Mouse (Mus musculus) midbrain, postnatal 0 days (tissue): ENCODE data around the gene Lrmda. TPM values are rescaled to one million over a fixed set of nuclear protein-coding genes. Genes with fewer than 3 reads are reported as not detected.

Experiments used
- ATAC-seq: fragments of 200-750 bp; cut with Nextera tagmentation; 2 replicates; pipeline ENCODE4 v1.8.0; 2017; ENCODE audit warnings: moderate number of reproducible peaks, mild to moderate bottlenecking, moderate TSS enrichment, moderate library complexity; ENCODE audit not compliant: low FRiP score
- DNase-seq: peaks from one replicate; pipeline ENCODE4 v3.0.0-alpha.2; 2015; ENCODE audit warnings: low spot score
- H3K27ac ChIP-seq: fragments of 300-500 bp; sonication (generic); 2 replicates; pipeline ENCODE4 v1.5.1; 2014; ENCODE audit warnings: low read depth, mild to moderate bottlenecking, low read length, mixed read lengths
- H3K27me3 ChIP-seq: fragments of 300-500 bp; sonication (generic); 2 replicates; pipeline ENCODE4 v1.6.1; 2014; ENCODE audit warnings: low read length, control low read depth, mixed read lengths; ENCODE audit not compliant: insufficient read depth
- H3K36me3 ChIP-seq: fragments of 300-500 bp; sonication (generic); 2 replicates; pipeline ENCODE4 v1.6.1; 2014; ENCODE audit warnings: low read length, control low read depth, mixed read lengths; ENCODE audit not compliant: insufficient read depth
- H3K4me1 ChIP-seq: fragments of 300-500 bp; sonication (generic); 2 replicates; pipeline ENCODE4 v1.6.1; 2014; ENCODE audit warnings: mild to moderate bottlenecking, control low read depth, antibody characterized with exemption, low read length, mixed read lengths; ENCODE audit not compliant: insufficient read depth
- H3K4me2 ChIP-seq: fragments of 300-500 bp; sonication (generic); 2 replicates; pipeline ENCODE4 v1.6.1; 2014; ENCODE audit warnings: low read depth, mild to moderate bottlenecking, low read length, mixed read lengths; ENCODE audit not compliant: poor library complexity, severe bottlenecking
- H3K4me3 ChIP-seq: fragments of 300-500 bp; sonication (generic); 2 replicates; pipeline ENCODE4 v1.5.1; 2014; ENCODE audit warnings: low read depth, mild to moderate bottlenecking, low read length, moderate library complexity
- H3K9ac ChIP-seq: fragments of 300-500 bp; sonication (generic); replicated peaks from 2 replicates; pipeline ENCODE4 v1.6.1; 2014; ENCODE audit warnings: mild to moderate bottlenecking, low read length, moderate library complexity, mixed read lengths; ENCODE audit not compliant: poor library complexity, severe bottlenecking
- H3K9me3 ChIP-seq: fragments of 300-500 bp; sonication (generic); 2 replicates; pipeline ENCODE4 v1.6.1; 2016; ENCODE audit warnings: low read length, control low read depth
- CTCF ChIP-seq: IDR thresholded peaks from 2 replicates; pipeline ENCODE4 v1.5.1; 2016; ENCODE audit warnings: antibody characterized with exemption, mild to moderate bottlenecking
- WGBS: fragments of 180-500 bp; shearing (Covaris S2); extraction: QIAGEN DNeasy Blood & Tissue Kit; methylation state at CpG from one replicate; pipeline ENCODE4 v1.1.7; 2014; 5-methylcytosine and 5-hydroxymethylcytosine counted together
- polyA plus RNA-seq: library from polyadenylated mRNA; unstranded; fragments of >200 nt; fragmentation: Nextera tagmentation; extraction: Ambion mirVana; gene quantifications from 2 replicates; pipeline ENCODE4 v1.2.1, GENCODE M21; 2015
- total RNA-seq: library from RNA; depleted of rRNA; stranded (reverse); fragments of >200 nt; gene quantifications from 2 replicates; pipeline ENCODE4 v1.2.3, GENCODE M21; 2014

The Lrmda gene
- total and polyA plus RNA-seq, 2 experiments from 2014 or later = 0.35 TPM; not detected in 1

DNA sequence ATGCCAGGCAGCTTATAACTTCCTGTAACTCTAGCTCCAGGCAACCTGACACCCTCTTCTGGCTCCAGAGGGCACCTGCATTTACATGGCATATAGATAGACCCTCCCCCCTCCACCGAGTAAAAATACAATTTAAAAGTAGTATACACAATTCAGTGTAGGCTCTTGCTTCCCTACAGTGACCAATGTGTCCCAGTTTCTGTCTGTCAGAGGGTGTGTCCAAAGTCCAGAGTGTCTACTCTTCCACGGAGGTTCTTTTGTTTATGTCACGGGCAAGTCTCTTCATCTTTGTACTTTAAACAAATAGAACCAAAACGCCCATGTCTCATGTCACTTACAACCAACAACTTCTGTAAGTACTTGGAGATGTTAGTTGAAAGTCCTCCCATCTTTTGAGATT lies 126.4 kb downstream of the Lrmda start:
- H3K4me2 ChIP-seq = no peak overlapping the region
- peaks cover 10% of the 10 kb centered on the region; the same call in 1 of the 2 replicates for H3K4me1 ChIP-seq
- no peak overlapping the region for H3K4me3 ChIP-seq
- no peak overlapping the region for H3K27ac ChIP-seq
- 73% methylated on average over 4 of the region's 4 CpGs for WGBS
- TF ChIP-seq CTCF = no peak
- H3K9me3 ChIP-seq = no peaks in the 10 kb centered on the region
- H3K9ac ChIP-seq = no peak overlapping the region
- H3K27me3 ChIP-seq = no peaks in the 10 kb centered on the region
- H3K36me3 ChIP-seq = no peaks in the 10 kb centered on the region
- DNase-seq (no peak), ATAC-seq (no peak)

GRCm38 (mm10) chr14:22146508-22147044 lies 127.1 kb downstream of the Lrmda start:
- WGBS = 85% methylated on average over 12 of the region's 12 CpGs
- no peak for TF ChIP-seq CTCF
- peaks cover 10% of the 10 kb centered on the region; the same call in 1 of the 2 replicates for H3K4me1 ChIP-seq
- H3K9ac ChIP-seq = no peak overlapping the region
- no peaks in the 10 kb centered on the region for H3K27me3 ChIP-seq
- no peak overlapping the region for H3K4me2 ChIP-seq
- ATAC-seq = no peak
- DNase-seq = no peak
- H3K4me3 ChIP-seq = no peak overlapping the region
- H3K9me3 ChIP-seq = no peaks in the 10 kb centered on the region
- no peak overlapping the region for H3K27ac ChIP-seq
- H3K36me3 ChIP-seq = no peaks in the 10 kb centered on the region

DNA sequence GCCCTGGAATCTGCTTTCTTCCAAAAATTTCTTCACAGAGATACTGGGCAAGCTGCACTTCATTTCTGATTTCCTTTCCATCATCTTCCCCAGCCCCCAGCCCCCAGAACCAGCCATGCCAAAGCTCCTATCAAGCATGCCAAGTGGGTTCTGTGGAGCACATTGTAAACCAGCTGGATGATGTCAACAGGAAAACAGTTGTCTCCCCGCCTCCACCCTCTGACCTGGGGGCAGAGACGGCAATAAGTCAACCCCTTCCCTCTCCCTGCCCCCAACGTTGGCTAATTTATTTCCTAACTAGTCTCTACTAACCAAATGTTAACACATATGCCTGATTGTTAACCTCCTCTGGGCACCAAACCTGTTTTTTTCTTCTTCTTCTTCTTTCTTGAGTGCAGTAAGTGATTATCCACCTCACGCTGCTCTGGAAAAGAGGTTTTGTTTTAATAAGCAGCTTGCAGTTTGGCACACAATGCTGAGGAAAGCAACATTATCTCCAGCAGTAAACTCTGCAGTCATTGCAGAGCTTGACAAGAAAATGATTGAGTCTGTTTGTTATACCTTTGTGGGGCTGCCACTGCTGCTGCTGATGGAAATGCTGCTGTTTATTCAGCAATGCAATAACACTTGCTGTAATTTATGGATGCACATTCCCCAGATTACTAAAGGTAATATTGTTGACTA lies 128.0 kb downstream of the Lrmda start:
- Histone ChIP-seq H3K4me2 (no peak overlapping the region), H3K4me3 (no peak overlapping the region), H3K36me3 (no peaks in the 10 kb centered on the region), H3K9ac (no peak overlapping the region), H3K27ac (no peak overlapping the region), H3K4me1 (peaks cover 12% of the 10 kb centered on the region; the same call in 1 of the 2 replicates), H3K27me3 (no peaks in the 10 kb centered on the region), H3K9me3 (no peaks in the 10 kb centered on the region)
- no peak for ATAC-seq
- no peak for TF ChIP-seq CTCF
- 41% methylated on average over 4 of the region's 4 CpGs for WGBS
- peak; percentile 29 for DNase-seq

DNA sequence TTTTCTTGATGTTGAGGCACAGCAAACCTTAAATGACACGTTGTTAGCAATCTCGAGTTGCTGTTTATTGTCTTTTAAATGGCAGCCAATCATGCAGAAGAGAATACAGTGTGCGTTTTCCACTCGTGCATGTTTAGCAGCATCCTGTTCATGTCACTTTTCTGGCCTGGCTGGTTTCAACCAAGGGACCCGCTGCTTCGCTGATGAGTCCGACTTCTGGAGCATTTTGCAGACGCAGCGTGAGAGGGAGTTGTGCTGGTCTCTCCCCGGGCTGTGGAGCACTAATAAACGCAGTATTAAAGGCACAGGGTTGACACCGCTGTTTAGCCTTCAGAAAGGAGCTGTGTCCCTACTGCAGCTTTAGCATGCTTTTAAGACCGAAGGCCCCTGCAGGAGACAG lies 133.2 kb downstream of the Lrmda start:
- H3K27me3 ChIP-seq = no peaks in the 10 kb centered on the region
- H3K9me3 ChIP-seq = no peaks in the 10 kb centered on the region
- DNase-seq (peak; percentile 31), ATAC-seq (no peak)
- no peak overlapping the region for H3K9ac ChIP-seq
- H3K4me3 ChIP-seq = no peak overlapping the region
- no peak overlapping the region for H3K27ac ChIP-seq
- H3K4me1 ChIP-seq = peaks cover 4% of the 10 kb centered on the region; the same call in 1 of the 2 replicates
- no peak for TF ChIP-seq CTCF
- 22% methylated on average over 13 of the region's 13 CpGs for WGBS
- H3K4me2 ChIP-seq = no peak overlapping the region
- H3K36me3 ChIP-seq = no peaks in the 10 kb centered on the region

DNA sequence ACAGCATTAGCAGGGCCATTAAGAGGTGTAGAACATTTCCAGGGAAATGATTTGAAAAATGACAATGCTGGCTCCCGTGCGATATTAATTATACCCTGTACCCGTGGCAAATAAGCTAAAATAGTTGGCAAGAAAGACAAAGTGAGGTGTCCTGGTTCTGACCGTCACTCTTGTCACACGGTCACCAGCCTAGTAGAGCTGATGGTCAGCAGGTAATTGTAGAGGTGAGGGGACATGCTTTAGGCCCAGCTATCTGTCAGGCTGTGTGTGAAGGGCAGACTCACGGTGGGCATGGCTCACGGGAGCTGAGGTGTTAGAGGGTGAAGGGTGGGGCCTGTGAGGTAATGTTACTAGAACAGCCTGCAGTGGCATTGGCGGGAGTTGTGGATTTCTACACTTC lies 134.6 kb downstream of the Lrmda start:
- DNase-seq (no peak), ATAC-seq (no peak)
- no peaks in the 10 kb centered on the region for H3K9me3 ChIP-seq
- no peak for TF ChIP-seq CTCF
- H3K27ac ChIP-seq = no peak overlapping the region
- no peak overlapping the region for H3K4me3 ChIP-seq
- no peaks in the 10 kb centered on the region for H3K27me3 ChIP-seq
- no peaks in the 10 kb centered on the region for H3K36me3 ChIP-seq
- no peak overlapping the region for H3K4me2 ChIP-seq
- H3K9ac ChIP-seq = no peak overlapping the region
- WGBS = 82% methylated on average over 8 of the region's 8 CpGs
- H3K4me1 ChIP-seq = peaks cover 3% of the 10 kb centered on the region; the same call in 1 of the 2 replicates

- DNase-seq (no peak), ATAC-seq (no peak)
- 61% methylated on average over 2 of the region's 2 CpGs for WGBS
- H3K4me3 ChIP-seq = no peak overlapping the region
- no peak overlapping the region for H3K27ac ChIP-seq
- H3K4me2 ChIP-seq = no peak overlapping the region
- TF ChIP-seq CTCF = no peak
- no peaks in the 10 kb centered on the region for H3K9me3 ChIP-seq
- no peak overlapping the region for H3K9ac ChIP-seq
- no peaks in the 10 kb centered on the region for H3K36me3 ChIP-seq
- no peaks in the 10 kb centered on the region for H3K27me3 ChIP-seq
- peaks cover 3% of the 10 kb centered on the region; the same call in 1 of the 2 replicates for H3K4me1 ChIP-seq
Measured at GRCm38 (mm10) chr14:22155034-22155433, 135.5 kb downstream of the Lrmda start.
